Mouse (Mus musculus): ENCODE results near the gene AC140267.1. TPM values are rescaled to one million over a fixed set of nuclear protein-coding genes. Genes with fewer than 3 reads are reported as not detected.
A peak's percentile ranks its signal among the peaks of the same experiment; 100 is the strongest.

AC140267.1 gene
- polyA plus RNA-seq, 1 experiment = not detected

DNA sequence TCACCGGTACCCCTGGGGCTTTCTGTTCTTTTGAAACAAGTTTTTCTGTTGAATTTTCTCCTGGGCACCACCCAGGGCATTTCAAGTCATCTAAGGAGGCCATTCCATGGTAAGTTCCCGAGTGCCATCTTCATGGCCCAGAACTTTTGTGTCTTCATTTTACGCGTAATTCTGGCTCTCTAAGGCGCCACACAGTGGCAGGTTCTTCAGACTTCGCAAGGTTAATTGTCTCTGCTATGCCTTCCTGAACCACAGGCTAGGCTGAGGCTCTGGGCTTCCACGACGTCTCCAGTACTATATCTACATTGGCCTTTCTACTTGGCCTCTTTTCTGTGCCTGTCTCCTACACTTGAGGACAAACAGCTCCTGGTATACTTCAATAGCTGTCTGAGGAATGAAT is 14.6 kb upstream of the AC140267.1 start:
- Histone ChIP-seq H3K27me3 (ENCODE audit: control insufficient read depth, insufficient read depth, low read length, poor library complexity, severe bottlenecking) (no peaks in the 10 kb centered on the region), H3K9ac (ENCODE audit: low read depth, poor library complexity, severe bottlenecking) (no peak overlapping the region), H3K27ac (ENCODE audit: insufficient read depth, low read length) (0 out of 2 replicates have a peak overlapping the region, but pooled peaks have one; percentile 23), H3K9me3 (replicated peaks; ENCODE audit: control insufficient read depth, insufficient read depth, low read length, poor library complexity, severe bottlenecking) (no peaks in the 10 kb centered on the region), H3K4me3 (ENCODE audit: low read depth, low read length) (no peak overlapping the region), H3K36me3 (ENCODE audit: control insufficient read depth, insufficient read depth, low read length, poor library complexity, severe bottlenecking) (no peaks in the 10 kb centered on the region), H3K4me1 (ENCODE audit: control insufficient read depth, insufficient read depth, low read length) (peaks cover 5% of the 10 kb centered on the region)
- TF ChIP-seq EP300 (IDR thresholded peaks at IDR 0.05; ENCODE audit: insufficient read depth, low read depth, low read length) = no peak
- no peak for TF ChIP-seq POLR2A (IDR thresholded peaks at IDR 0.05; ENCODE audit: insufficient read depth, low read length)
- TF ChIP-seq CTCF (IDR thresholded peaks at IDR 0.05; ENCODE audit: low read depth, low read length) = peak; percentile 21

DNA sequence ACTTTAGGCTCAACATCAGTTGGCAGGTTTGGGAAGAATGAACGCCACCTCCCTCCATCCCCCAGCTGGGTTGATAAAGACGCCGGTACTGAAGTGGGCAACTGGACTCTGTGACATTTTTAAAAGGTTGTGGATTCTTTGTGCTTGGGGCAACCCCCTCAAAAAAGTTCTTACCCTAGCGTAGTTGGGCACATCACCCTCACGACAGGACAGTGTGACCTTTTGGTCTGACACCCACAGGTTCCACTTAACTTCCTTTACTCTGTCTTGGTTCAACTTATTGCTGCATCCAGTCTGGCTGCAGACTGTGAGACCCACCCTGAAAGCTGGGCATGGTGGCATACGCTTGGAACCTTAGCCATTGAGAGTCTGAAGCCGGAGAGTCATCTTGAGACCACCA is 11.9 kb upstream of the AC140267.1 start:
- Histone ChIP-seq H3K27me3 (ENCODE audit: control insufficient read depth, insufficient read depth, low read length, poor library complexity, severe bottlenecking) (no peaks in the 10 kb centered on the region), H3K27ac (ENCODE audit: insufficient read depth, low read length) (no peak overlapping the region), H3K9me3 (replicated peaks; ENCODE audit: control insufficient read depth, insufficient read depth, low read length, poor library complexity, severe bottlenecking) (no peaks in the 10 kb centered on the region), H3K4me3 (ENCODE audit: low read depth, low read length) (no peak overlapping the region), H3K4me1 (ENCODE audit: control insufficient read depth, insufficient read depth, low read length) (no peaks in the 10 kb centered on the region), H3K9ac (ENCODE audit: low read depth, poor library complexity, severe bottlenecking) (no peak overlapping the region), H3K36me3 (ENCODE audit: control insufficient read depth, insufficient read depth, low read length, poor library complexity, severe bottlenecking) (no peaks in the 10 kb centered on the region)
- no peak for TF ChIP-seq CTCF (IDR thresholded peaks at IDR 0.05; ENCODE audit: low read depth, low read length)
- no peak for TF ChIP-seq POLR2A (IDR thresholded peaks at IDR 0.05; ENCODE audit: insufficient read depth, low read length)
- no peak for TF ChIP-seq EP300 (IDR thresholded peaks at IDR 0.05; ENCODE audit: insufficient read depth, low read depth, low read length)

DNA sequence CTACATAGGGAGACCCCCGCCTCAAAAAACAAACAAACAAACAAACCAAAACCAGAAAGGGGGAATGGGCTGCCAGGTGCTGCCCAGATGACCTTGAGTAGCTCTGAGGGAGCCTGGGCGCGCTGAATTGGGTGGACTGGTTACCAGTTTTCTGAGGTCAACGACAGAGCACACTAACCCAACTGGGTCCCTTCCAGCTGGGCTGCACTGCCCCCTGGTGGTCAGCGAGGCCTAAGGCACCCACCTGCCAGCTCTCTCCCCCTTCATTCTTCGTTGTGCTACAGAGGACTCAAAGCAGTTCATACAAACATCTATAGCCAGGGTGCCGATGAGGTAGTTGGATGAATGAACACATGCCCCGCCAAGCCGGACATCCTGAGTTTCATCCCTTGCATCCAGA is 10.4 kb upstream of the AC140267.1 start:
- Histone ChIP-seq H3K9ac (ENCODE audit: low read depth, poor library complexity, severe bottlenecking) (no peak overlapping the region), H3K4me3 (ENCODE audit: low read depth, low read length) (no peak overlapping the region), H3K36me3 (ENCODE audit: control insufficient read depth, insufficient read depth, low read length, poor library complexity, severe bottlenecking) (no peaks in the 10 kb centered on the region), H3K27ac (ENCODE audit: insufficient read depth, low read length) (no peak overlapping the region), H3K27me3 (ENCODE audit: control insufficient read depth, insufficient read depth, low read length, poor library complexity, severe bottlenecking) (no peaks in the 10 kb centered on the region), H3K4me1 (ENCODE audit: control insufficient read depth, insufficient read depth, low read length) (peaks cover 6% of the 10 kb centered on the region), H3K9me3 (replicated peaks; ENCODE audit: control insufficient read depth, insufficient read depth, low read length, poor library complexity, severe bottlenecking) (no peaks in the 10 kb centered on the region)
- no peak for TF ChIP-seq POLR2A (IDR thresholded peaks at IDR 0.05; ENCODE audit: insufficient read depth, low read length)
- peak; percentile 97 for TF ChIP-seq CTCF (IDR thresholded peaks at IDR 0.05; ENCODE audit: low read depth, low read length)
- TF ChIP-seq EP300 (IDR thresholded peaks at IDR 0.05; ENCODE audit: insufficient read depth, low read depth, low read length) = no peak

DNA sequence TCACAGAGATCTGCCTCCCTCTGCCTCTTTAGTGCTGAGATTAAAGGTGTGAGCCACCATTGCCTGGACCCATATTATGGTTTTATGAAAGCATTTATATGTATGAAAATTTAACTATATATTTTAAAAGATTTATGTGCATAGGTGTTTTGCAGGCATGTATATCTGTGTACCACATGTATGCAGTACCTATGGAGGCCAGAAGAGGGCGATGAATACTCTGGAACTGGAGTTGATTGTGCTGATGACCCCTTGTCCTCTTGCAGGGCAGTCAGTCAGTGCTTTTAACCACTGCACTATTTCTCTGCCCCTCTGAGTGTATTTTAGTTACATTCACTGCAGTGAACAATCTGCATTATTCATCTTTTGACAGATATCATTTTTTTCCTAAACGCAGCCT is 9.8 kb upstream of the AC140267.1 start:
- Histone ChIP-seq H3K27me3 (ENCODE audit: control insufficient read depth, insufficient read depth, low read length, poor library complexity, severe bottlenecking) (no peaks in the 10 kb centered on the region), H3K4me3 (ENCODE audit: low read depth, low read length) (no peak overlapping the region), H3K4me1 (ENCODE audit: control insufficient read depth, insufficient read depth, low read length) (peaks cover 6% of the 10 kb centered on the region), H3K9ac (ENCODE audit: low read depth, poor library complexity, severe bottlenecking) (no peak overlapping the region), H3K36me3 (ENCODE audit: control insufficient read depth, insufficient read depth, low read length, poor library complexity, severe bottlenecking) (no peaks in the 10 kb centered on the region), H3K27ac (ENCODE audit: insufficient read depth, low read length) (no peak overlapping the region), H3K9me3 (replicated peaks; ENCODE audit: control insufficient read depth, insufficient read depth, low read length, poor library complexity, severe bottlenecking) (no peaks in the 10 kb centered on the region)
- TF ChIP-seq CTCF (IDR thresholded peaks at IDR 0.05; ENCODE audit: low read depth, low read length) = peak; percentile 11
- no peak for TF ChIP-seq EP300 (IDR thresholded peaks at IDR 0.05; ENCODE audit: insufficient read depth, low read depth, low read length)
- TF ChIP-seq POLR2A (IDR thresholded peaks at IDR 0.05; ENCODE audit: insufficient read depth, low read length) = no peak

GRCm38 (mm10) chr15:80228071-80228800 is 7.4 kb upstream of the AC140267.1 start:
- H3K27ac ChIP-seq (ENCODE audit: insufficient read depth, low read length) = no peak overlapping the region
- peak overlapping the region; percentile 51 for H3K4me3 ChIP-seq (ENCODE audit: low read depth, low read length)
- peak overlapping the region; percentile 21 for H3K9ac ChIP-seq (ENCODE audit: low read depth, poor library complexity, severe bottlenecking)
- peaks cover 8% of the 10 kb centered on the region for H3K4me1 ChIP-seq (ENCODE audit: control insufficient read depth, insufficient read depth, low read length)
- no peak for TF ChIP-seq EP300 (IDR thresholded peaks at IDR 0.05; ENCODE audit: insufficient read depth, low read depth, low read length)
- TF ChIP-seq POLR2A (IDR thresholded peaks at IDR 0.05; ENCODE audit: insufficient read depth, low read length) = peak; percentile 15
- TF ChIP-seq CTCF (IDR thresholded peaks at IDR 0.05; ENCODE audit: low read depth, low read length) = no peak
- H3K36me3 ChIP-seq (ENCODE audit: control insufficient read depth, insufficient read depth, low read length, poor library complexity, severe bottlenecking) = no peaks in the 10 kb centered on the region
- no peaks in the 10 kb centered on the region for H3K27me3 ChIP-seq (ENCODE audit: control insufficient read depth, insufficient read depth, low read length, poor library complexity, severe bottlenecking)
- H3K9me3 ChIP-seq (replicated peaks; ENCODE audit: control insufficient read depth, insufficient read depth, low read length, poor library complexity, severe bottlenecking) = no peaks in the 10 kb centered on the region

DNA sequence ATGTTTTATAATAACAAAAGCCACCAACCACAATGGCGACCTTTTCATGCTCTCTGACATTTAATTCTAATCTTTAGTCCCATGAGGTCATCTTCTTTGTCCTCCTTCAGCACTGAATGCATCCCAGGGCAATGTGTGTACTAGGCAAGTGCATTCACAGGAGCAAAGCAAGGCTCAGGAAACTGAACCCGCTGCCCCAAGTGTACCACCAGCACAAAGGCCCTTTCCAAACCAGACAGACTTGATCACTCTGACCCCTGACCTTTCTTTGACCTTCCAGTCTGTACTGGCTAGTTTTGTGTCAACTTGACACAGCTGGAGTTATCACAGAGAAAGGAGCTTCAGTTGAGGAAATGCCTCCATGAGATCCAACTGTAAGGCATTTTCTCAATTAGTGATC is 3.3 kb upstream of the AC140267.1 start:
- no peaks in the 10 kb centered on the region for H3K27me3 ChIP-seq (ENCODE audit: control insufficient read depth, insufficient read depth, low read length, poor library complexity, severe bottlenecking)
- H3K4me3 ChIP-seq (ENCODE audit: low read depth, low read length) = no peak overlapping the region
- H3K36me3 ChIP-seq (ENCODE audit: control insufficient read depth, insufficient read depth, low read length, poor library complexity, severe bottlenecking) = peaks cover 21% of the 10 kb centered on the region
- H3K27ac ChIP-seq (ENCODE audit: insufficient read depth, low read length) = peak overlapping the region; percentile 69
- peaks cover 8% of the 10 kb centered on the region for H3K4me1 ChIP-seq (ENCODE audit: control insufficient read depth, insufficient read depth, low read length)
- TF ChIP-seq POLR2A (IDR thresholded peaks at IDR 0.05; ENCODE audit: insufficient read depth, low read length) = no peak
- no peak for TF ChIP-seq EP300 (IDR thresholded peaks at IDR 0.05; ENCODE audit: insufficient read depth, low read depth, low read length)
- no peak for TF ChIP-seq CTCF (IDR thresholded peaks at IDR 0.05; ENCODE audit: low read depth, low read length)
- no peak overlapping the region for H3K9ac ChIP-seq (ENCODE audit: low read depth, poor library complexity, severe bottlenecking)
- H3K9me3 ChIP-seq (replicated peaks; ENCODE audit: control insufficient read depth, insufficient read depth, low read length, poor library complexity, severe bottlenecking) = no peaks in the 10 kb centered on the region
